Mouse (Mus musculus) heart, embryonic 12.5 days (tissue): Measurements from ENCODE around the gene Ppp1r14a. TPM values are rescaled to one million over a fixed set of nuclear protein-coding genes. Genes with fewer than 3 reads are reported as not detected.

Source experiments
- ATAC-seq: fragments of 200-750 bp; cut with Nextera tagmentation; 2 replicates; pipeline ENCODE4 v1.8.0; 2017; ENCODE audit warnings: moderate TSS enrichment, moderate library complexity; ENCODE audit not compliant: insufficient number of reproducible peaks, low FRiP score
- H3K27ac ChIP-seq: fragments of 300-500 bp; sonication (generic); 2 replicates; pipeline ENCODE4 v1.5.1; 2016; ENCODE audit warnings: mild to moderate bottlenecking, moderate library complexity; ENCODE audit not compliant: poor library complexity, severe bottlenecking
- H3K27me3 ChIP-seq: fragments of 300-500 bp; sonication (generic); replicated peaks from 2 replicates; pipeline ENCODE4 v1.6.1; 2016; ENCODE audit warnings: mild to moderate bottlenecking, moderate library complexity
- H3K36me3 ChIP-seq: fragments of 300-500 bp; sonication (generic); 2 replicates; pipeline ENCODE4 v1.6.1; 2016; ENCODE audit warnings: mild to moderate bottlenecking, moderate library complexity
- H3K4me1 ChIP-seq: fragments of 300-500 bp; sonication (generic); replicated peaks from 2 replicates; pipeline ENCODE4 v1.6.1; 2016; ENCODE audit warnings: mild to moderate bottlenecking
- H3K4me2 ChIP-seq: fragments of 300-500 bp; sonication (generic); 2 replicates; pipeline ENCODE4 v1.6.1; 2016; ENCODE audit warnings: mild to moderate bottlenecking, moderate library complexity
- H3K4me3 ChIP-seq: fragments of 300-500 bp; sonication (generic); 2 replicates; pipeline ENCODE4 v1.5.1; 2016; ENCODE audit warnings: mild to moderate bottlenecking
- H3K9ac ChIP-seq: fragments of 300-500 bp; sonication (generic); 2 replicates; pipeline ENCODE4 v1.6.1; 2016; ENCODE audit warnings: mild to moderate bottlenecking, moderate library complexity
- H3K9me3 ChIP-seq: fragments of 300-500 bp; sonication (generic); replicated peaks from 2 replicates; pipeline ENCODE4 v1.6.1; 2016; ENCODE audit warnings: mild to moderate bottlenecking, moderate library complexity
- WGBS: fragments of 180-500 bp; shearing (Covaris S2); methylation state at CpG from one replicate; pipeline ENCODE4 v1.1.7; 2016; 5-methylcytosine and 5-hydroxymethylcytosine counted together
- polyA plus RNA-seq: library from polyadenylated mRNA; unstranded; fragments of >200 nt; fragmentation: Nextera tagmentation; extraction: Ambion mirVana; gene quantifications from 2 replicates; pipeline ENCODE4 v1.2.1, GENCODE M21; 2016

The Ppp1r14a gene
- polyA plus RNA-seq, 1 experiment from 2014 or later: 13.2 TPM

GRCm38 (mm10) chr7:29335841-29336671 lies 46.9 kb downstream of the Ppp1r14a start:
- Histone ChIP-seq H3K27me3 (peaks cover 19% of the 10 kb centered on the region), H3K9ac (no peak overlapping the region), H3K36me3 (peaks cover 3% of the 10 kb centered on the region; the same call in 1 of the 2 replicates), H3K27ac (no peak overlapping the region), H3K4me3 (no peak overlapping the region), H3K9me3 (no peaks in the 10 kb centered on the region), H3K4me1 (peaks cover 5% of the 10 kb centered on the region; the same call in 1 of the 2 replicates), H3K4me2 (no peak overlapping the region)
- no peak for ATAC-seq
- WGBS: 74% methylated on average over 6 of the region's 6 CpGs

- H3K36me3 ChIP-seq: no peaks in the 10 kb centered on the region
- no peaks in the 10 kb centered on the region for H3K9me3 ChIP-seq
- peaks cover 5% of the 10 kb centered on the region; the same call in 1 of the 2 replicates for H3K4me1 ChIP-seq
- WGBS: 70% methylated on average over 9 of the region's 9 CpGs
- no peak for ATAC-seq
- H3K4me3 ChIP-seq: no peak overlapping the region
- peaks cover 16% of the 10 kb centered on the region for H3K27me3 ChIP-seq
- H3K4me2 ChIP-seq: no peak overlapping the region
- no peak overlapping the region for H3K27ac ChIP-seq
- no peak overlapping the region for H3K9ac ChIP-seq
These were observed 47.7 kb downstream of the Ppp1r14a start for GRCm38 (mm10) chr7:29336795-29337319.

GRCm38 (mm10) chr7:29337766-29338165 lies 48.7 kb downstream of the Ppp1r14a start:
- no peaks in the 10 kb centered on the region for H3K9me3 ChIP-seq
- H3K36me3 ChIP-seq: no peaks in the 10 kb centered on the region
- H3K4me1 ChIP-seq: peaks cover 14% of the 10 kb centered on the region
- H3K27me3 ChIP-seq: peaks cover 16% of the 10 kb centered on the region
- no peak for ATAC-seq
- H3K9ac ChIP-seq: no peak overlapping the region
- H3K4me2 ChIP-seq: no peak overlapping the region
- 76% methylated on average over 2 of the region's 2 CpGs for WGBS
- H3K27ac ChIP-seq: no peak overlapping the region
- H3K4me3 ChIP-seq: no peak overlapping the region

GRCm38 (mm10) chr7:29338351-29338919 lies 49.3 kb downstream of the Ppp1r14a start:
- H3K36me3 ChIP-seq: no peaks in the 10 kb centered on the region
- peaks cover 14% of the 10 kb centered on the region for H3K4me1 ChIP-seq
- H3K9ac ChIP-seq: no peak overlapping the region
- H3K4me2 ChIP-seq: no peak overlapping the region
- ATAC-seq: no peak
- H3K27me3 ChIP-seq: peaks cover 16% of the 10 kb centered on the region
- no peak overlapping the region for H3K27ac ChIP-seq
- WGBS: 79% methylated on average over 9 of the region's 9 CpGs
- no peaks in the 10 kb centered on the region for H3K9me3 ChIP-seq
- H3K4me3 ChIP-seq: no peak overlapping the region

- Histone ChIP-seq H3K27ac (no peak overlapping the region), H3K4me3 (no peak overlapping the region), H3K9ac (no peak overlapping the region), H3K4me2 (no peak overlapping the region), H3K9me3 (no peaks in the 10 kb centered on the region), H3K4me1 (peaks cover 14% of the 10 kb centered on the region), H3K36me3 (no peaks in the 10 kb centered on the region), H3K27me3 (peaks cover 16% of the 10 kb centered on the region)
- WGBS: 40% methylated on average over 14 of the region's 14 CpGs
- no peak for ATAC-seq
These were observed 50.0 kb downstream of the Ppp1r14a start for GRCm38 (mm10) chr7:29338984-29339679.

GRCm38 (mm10) chr7:29340247-29340646 lies 51.1 kb downstream of the Ppp1r14a start:
- Histone ChIP-seq H3K4me3 (no peak overlapping the region), H3K4me1 (peaks cover 14% of the 10 kb centered on the region), H3K27me3 (peaks cover 11% of the 10 kb centered on the region), H3K27ac (no peak overlapping the region), H3K9me3 (no peaks in the 10 kb centered on the region), H3K4me2 (no peak overlapping the region), H3K9ac (no peak overlapping the region), H3K36me3 (no peaks in the 10 kb centered on the region)
- no peak for ATAC-seq
- WGBS: 88% methylated on average over 9 of the region's 9 CpGs

- no peak overlapping the region for H3K4me3 ChIP-seq
- no peak overlapping the region for H3K4me2 ChIP-seq
- H3K9me3 ChIP-seq: no peaks in the 10 kb centered on the region
- H3K36me3 ChIP-seq: no peaks in the 10 kb centered on the region
- H3K27me3 ChIP-seq: peaks cover 9% of the 10 kb centered on the region; the same call in 1 of the 2 replicates
- no peak overlapping the region for H3K27ac ChIP-seq
- 80% methylated on average over 8 of the region's 8 CpGs for WGBS
- peaks cover 14% of the 10 kb centered on the region for H3K4me1 ChIP-seq
- H3K9ac ChIP-seq: no peak overlapping the region
- no peak for ATAC-seq
These were observed 51.7 kb downstream of the Ppp1r14a start for GRCm38 (mm10) chr7:29340838-29341237.

- peaks cover 14% of the 10 kb centered on the region for H3K4me1 ChIP-seq
- H3K9me3 ChIP-seq: no peaks in the 10 kb centered on the region
- H3K27me3 ChIP-seq: peaks cover 9% of the 10 kb centered on the region; the same call in 1 of the 2 replicates
- no peaks in the 10 kb centered on the region for H3K36me3 ChIP-seq
- WGBS: 57% methylated on average over 12 of the region's 12 CpGs
- H3K4me2 ChIP-seq: no peak overlapping the region
- H3K9ac ChIP-seq: no peak overlapping the region
- no peak overlapping the region for H3K4me3 ChIP-seq
- no peak overlapping the region for H3K27ac ChIP-seq
- ATAC-seq: no peak
These were observed 52.6 kb downstream of the Ppp1r14a start for GRCm38 (mm10) chr7:29341722-29342121.

- Histone ChIP-seq H3K4me3 (no peak overlapping the region), H3K4me2 (no peak overlapping the region; the same call in 1 of the 2 replicates), H3K9me3 (no peaks in the 10 kb centered on the region), H3K36me3 (no peaks in the 10 kb centered on the region), H3K9ac (no peak overlapping the region), H3K4me1 (peaks cover 14% of the 10 kb centered on the region), H3K27me3 (peaks cover 6% of the 10 kb centered on the region; the same call in 1 of the 2 replicates), H3K27ac (no peak overlapping the region)
- WGBS: 29% methylated on average over 8 of the region's 8 CpGs
- no peak for ATAC-seq
These were observed 53.5 kb downstream of the Ppp1r14a start for GRCm38 (mm10) chr7:29342489-29343092.
